Mouse (Mus musculus) cerebellum, adult 11-12 months (tissue): ENCODE results near the gene Gch1.
"Not testable (repeated sequence)": the region's sequence is repeated elsewhere in the genome, so short reads cannot be mapped to it uniquely, and the experiment has no call there.

Experiments used
- DNase-seq: peaks from one replicate; pipeline ENCODE4 v3.0.0; 2022

Gene Gch1

GRCm38 (mm10) chr14:47161921-47162427 is 27.2 kb downstream of the Gch1 start:
- no peak for DNase-seq

DNA sequence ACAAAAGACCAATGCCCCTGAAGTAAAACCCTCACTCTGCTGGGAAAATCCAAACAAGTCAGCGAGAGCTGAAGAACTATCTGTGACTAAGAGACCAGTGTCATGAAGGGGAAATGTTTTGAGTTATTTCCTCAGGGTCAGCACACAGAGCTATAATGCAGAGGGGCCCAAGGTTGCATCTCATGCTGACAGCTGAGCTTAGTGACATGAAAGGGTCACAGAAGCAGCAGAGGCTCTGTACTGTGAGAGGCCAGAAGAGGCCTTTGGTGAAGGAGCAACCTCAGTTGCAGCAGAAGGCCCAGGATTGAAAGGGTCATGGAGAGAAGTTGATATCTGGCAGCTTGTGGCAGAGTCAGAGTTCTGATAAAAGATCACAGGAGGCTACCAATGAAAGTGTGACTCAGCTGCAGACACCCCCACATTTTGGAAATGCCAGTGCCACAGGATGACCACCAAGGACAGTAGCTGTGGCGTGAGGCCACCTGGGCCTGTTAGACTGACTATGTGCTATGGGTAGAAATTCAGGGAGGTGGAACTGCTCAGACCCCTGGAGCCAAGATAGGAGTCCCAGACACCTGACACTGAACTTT is 29.1 kb downstream of the Gch1 start:
- no peak for DNase-seq

DNA sequence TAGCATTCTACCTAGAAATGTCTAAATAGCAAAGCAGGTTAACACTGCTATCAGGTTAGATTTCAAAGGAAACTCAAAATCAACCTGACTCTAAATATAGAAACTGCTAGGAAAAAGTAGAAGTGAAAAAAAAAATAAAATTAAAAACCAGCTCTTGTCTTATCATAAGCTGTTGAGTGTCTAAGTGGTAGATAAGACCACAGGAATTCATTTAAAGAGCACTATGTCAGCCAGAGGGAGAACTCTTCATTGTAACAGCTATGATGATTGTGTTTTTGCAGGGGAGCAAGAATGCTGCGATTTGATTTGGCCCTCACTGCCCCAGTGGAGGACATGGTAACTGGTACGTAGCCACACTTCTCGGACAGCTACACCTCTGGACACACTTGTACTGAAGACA is 34.9 kb downstream of the Gch1 start:
- DNase-seq = no peak

DNA sequence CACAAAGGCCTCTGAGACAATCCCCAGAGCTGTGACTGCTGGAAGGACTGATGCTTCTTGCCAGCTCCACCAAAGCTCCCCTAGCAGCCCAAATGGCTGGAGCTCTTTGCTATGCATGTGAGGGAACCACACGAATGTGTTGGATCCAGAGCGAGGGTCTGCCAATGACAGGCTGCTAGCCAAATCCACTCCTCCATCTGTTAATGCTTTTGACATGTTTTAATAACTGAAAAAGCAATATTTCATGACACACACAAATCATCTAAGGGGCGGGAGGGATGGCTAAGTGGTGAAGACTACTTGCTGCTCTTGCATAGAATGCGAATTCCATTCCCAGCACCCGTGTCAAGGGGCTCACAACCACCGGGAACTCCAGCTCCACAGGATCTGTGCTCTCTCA is 37.9 kb downstream of the Gch1 start:
- no peak for DNase-seq

DNA sequence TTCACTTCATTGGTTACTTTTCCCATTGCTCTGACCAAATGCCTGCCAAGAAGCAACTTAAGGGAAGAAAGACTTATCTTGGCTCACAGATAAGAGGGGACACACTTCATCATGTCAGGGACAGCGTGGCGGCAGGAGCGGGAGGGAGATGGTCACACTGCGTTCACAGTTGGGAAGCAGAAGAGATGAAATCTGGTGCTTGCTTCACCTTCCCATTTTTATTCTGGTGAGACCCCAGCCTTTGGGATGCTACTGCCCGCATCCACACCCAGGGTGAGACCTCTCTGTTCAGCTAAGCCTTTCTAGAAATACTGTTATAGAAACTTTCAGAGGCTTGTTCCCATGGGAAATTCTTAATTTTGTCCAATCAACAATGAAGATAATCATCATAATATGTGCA is 44.9 kb downstream of the Gch1 start:
- no peak for DNase-seq

DNA sequence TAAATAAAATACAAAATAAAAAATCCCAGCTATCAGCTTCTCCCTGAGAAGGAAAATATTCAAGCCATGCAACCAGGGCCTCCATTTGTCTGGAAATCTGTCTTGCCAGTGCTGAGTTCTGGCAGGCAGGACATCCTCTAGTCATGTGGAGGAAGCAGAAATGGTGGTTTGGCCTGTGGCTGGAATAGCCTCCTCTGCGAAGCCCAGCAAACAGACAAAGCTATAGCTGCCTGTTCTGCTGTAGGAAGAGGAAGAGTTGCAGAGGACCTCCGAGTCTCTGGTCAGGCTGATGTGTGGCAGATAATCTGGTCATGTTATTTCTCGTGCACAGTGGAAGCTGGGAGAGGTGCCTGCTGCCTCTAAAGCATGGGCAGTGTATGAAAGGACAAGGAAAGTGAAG is 50.4 kb downstream of the Gch1 start:
- no peak for DNase-seq

DNA sequence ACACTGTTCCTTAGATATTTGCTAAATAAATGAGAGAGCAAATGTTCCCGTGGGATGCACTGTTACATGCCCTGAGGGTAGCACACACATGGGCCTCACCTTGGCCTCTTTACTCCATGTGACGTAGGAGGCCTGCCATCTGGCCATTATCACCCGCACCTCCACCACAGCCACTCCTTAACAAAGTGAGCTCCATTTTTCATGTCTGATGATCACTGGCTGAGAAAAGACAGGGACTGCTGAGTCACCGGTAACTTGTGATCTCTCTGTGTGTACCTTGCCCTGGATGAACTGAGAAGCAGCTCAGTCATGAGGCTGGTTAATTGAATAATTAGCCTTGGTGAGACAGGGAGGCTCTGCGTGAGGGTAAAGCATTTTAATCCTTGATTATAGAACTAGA is 52.6 kb downstream of the Gch1 start:
- DNase-seq = no peak

DNA sequence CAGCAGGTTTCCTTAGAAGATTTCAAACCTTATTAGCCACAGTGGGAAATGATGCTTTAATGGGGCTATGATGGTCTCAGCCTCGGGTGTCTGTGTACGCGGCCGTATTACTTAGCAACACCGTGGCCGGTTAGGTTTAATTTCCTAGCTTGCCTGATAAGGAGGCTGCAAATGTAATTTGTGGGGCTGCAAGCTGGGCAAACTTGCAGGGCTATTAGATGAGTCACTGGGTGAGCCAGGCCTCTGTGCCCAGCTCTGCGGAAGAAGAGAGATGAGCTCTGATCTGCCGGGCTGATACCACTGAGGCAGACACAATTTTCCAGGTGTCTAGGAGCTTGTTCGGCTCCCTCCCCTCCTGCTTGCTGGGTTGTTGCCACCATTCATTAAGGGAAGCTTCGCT is 55.3 kb downstream of the Gch1 start:
- DNase-seq = no peak

DNA sequence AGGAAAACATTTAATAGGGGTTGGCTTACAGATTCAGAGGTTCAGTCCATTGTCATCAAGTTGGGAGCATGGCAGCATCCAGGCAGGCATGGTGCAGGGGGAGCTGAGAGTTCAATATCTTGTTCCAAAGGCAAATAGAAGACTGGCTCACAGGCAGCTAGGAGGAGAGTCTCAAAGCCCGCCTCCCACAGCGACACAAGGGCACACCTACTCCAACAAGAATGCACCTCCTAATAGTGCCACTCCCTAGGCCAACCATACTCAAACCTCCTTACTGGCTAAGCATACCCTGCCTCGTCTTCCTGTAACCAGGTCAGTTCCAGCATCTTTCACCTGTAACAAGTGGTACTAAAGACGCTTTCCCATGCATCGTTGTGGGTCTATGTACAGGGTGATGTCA is 61.2 kb downstream of the Gch1 start:
- no peak for DNase-seq

GRCm38 (mm10) chr14:47117522-47117921 is 71.7 kb downstream of the Gch1 start:
- DNase-seq = no peak

DNA sequence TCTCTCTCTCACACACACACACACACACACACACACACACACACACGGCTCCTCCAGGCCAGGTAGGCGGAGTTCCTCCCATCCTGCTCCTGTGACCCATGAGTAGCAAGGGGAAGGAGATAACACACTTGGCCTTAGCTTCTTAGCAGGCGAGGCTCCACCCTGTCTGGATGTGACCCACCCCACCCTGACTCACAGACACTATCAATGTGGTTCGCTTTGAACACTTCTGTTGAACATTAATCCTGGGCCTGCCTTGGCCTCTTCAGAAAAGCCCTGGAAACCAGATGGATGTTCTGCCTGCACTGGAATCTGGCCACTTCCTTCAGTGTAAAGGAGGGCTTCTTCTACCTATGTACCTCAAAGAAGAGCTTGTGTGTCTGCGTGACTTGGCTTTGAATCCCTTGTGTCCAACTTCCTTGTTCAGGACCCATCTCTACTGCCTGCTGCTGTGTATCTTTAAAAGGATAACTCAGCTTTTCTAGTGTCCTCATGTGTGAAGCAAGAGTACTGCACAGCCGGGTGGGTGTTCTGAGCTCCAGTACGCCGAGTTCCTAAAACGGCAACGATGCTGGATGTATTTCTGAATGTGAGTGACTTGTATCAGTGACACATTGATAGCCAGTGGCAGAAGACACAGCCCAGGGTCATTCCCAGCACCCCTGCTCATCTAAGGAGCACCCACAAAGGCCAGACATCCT is 73.0 kb downstream of the Gch1 start:
- no peak for DNase-seq

DNA sequence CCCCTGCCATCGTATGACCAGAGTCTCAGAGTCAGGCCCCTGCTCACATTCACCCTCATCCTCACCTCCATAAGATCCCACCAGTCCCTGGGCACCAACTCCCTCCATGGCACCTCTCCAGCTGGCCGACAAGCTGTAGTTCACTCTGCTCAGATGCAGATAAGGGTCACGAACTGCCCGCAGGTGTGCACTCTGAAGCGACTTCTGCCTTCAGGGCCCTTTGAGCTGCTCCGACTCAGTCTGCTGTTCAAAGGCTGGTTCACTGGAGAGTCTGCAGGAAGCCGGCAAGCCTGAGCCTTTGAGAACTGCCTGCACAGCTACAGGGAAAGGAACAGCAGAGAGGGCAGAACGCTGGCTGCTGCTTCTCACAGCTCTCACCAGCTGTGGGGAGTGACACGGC is 74.1 kb downstream of the Gch1 start:
- DNase-seq = no peak

GRCm38 (mm10) chr14:47111341-47111740 is 77.9 kb downstream of the Gch1 start:
- DNase-seq = peak; percentile 40

DNA sequence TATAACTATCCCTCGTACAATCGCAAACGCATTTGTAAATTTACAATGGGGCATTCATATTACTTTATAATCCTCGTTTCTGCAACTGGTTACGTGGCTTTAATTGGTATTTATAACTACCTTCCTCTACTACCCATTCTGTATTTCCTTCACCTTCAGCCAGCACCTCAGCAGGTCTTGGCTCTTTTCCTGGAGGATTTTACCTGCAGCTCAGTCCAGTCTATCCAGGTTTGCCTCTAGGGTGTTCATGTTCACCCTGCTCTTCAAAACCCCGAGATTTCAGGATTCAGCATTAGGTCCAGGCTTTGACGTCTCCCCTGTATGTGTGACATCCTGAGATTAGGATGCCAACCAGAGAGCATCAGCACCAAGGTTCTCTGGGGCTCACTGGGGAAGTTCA is 78.8 kb downstream of the Gch1 start:
- not testable (repeated sequence) for DNase-seq

DNA sequence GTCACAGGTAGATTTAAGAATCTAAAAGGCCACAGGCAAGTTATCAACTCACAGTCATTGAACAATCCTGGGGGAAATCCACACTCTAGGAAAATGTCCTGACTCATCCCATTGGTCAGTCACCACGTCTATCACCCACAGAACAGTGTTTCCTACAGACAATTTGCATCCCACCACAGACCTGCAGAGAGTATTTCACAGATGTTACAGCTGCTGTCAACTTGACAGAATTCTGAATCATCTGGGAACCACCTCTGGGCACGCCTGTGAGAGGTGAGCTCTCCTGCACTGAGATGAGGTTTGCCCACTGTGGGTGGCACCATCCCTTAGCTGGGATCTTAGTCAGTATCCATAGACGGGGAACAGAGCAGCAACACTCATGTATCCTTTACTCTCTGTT is 81.8 kb downstream of the Gch1 start:
- no peak for DNase-seq

DNA sequence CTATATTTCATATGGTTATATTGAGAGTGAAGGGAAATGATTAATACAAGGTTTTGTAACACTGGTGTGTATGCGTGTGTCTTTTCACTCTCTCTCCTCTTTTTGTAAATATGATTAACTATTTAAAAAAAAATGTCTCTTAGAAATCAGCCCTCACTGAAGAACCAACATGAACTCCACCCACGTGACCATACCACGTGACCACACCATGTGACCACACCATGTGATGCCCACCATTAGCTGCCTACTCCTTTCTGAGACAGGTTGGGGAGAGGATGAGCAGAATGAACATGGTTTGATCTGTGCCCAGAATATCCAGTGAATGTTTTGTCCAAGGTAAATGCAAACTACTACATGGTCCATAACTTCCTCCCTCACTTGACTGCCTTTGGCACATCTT is 83.5 kb downstream of the Gch1 start:
- no peak for DNase-seq

- DNase-seq = no peak
Observed at GRCm38 (mm10) chr14:47105174-47105557, 84.0 kb downstream of the Gch1 start.

- DNase-seq = no peak
Observed at GRCm38 (mm10) chr14:47104246-47105173, 84.7 kb downstream of the Gch1 start.
